Mouse (Mus musculus) midbrain, postnatal 0 days (tissue): Measurements from ENCODE around the gene Cep55. TPM values are rescaled to one million over a fixed set of nuclear protein-coding genes. Genes with fewer than 3 reads are reported as not detected.
A peak's percentile ranks its signal among the peaks of the same experiment; 100 is the strongest.

Source experiments
- ATAC-seq: fragments of 200-750 bp; cut with Nextera tagmentation; 2 replicates; pipeline ENCODE4 v1.8.0; 2017; ENCODE audit warnings: moderate number of reproducible peaks, mild to moderate bottlenecking, moderate TSS enrichment, moderate library complexity; ENCODE audit not compliant: low FRiP score
- DNase-seq: peaks from one replicate; pipeline ENCODE4 v3.0.0-alpha.2; 2015; ENCODE audit warnings: low spot score
- H3K27ac ChIP-seq: fragments of 300-500 bp; sonication (generic); 2 replicates; pipeline ENCODE4 v1.5.1; 2014; ENCODE audit warnings: low read depth, mild to moderate bottlenecking, low read length, mixed read lengths
- H3K27me3 ChIP-seq: fragments of 300-500 bp; sonication (generic); 2 replicates; pipeline ENCODE4 v1.6.1; 2014; ENCODE audit warnings: low read length, control low read depth, mixed read lengths; ENCODE audit not compliant: insufficient read depth
- H3K36me3 ChIP-seq: fragments of 300-500 bp; sonication (generic); 2 replicates; pipeline ENCODE4 v1.6.1; 2014; ENCODE audit warnings: low read length, control low read depth, mixed read lengths; ENCODE audit not compliant: insufficient read depth
- H3K4me1 ChIP-seq: fragments of 300-500 bp; sonication (generic); 2 replicates; pipeline ENCODE4 v1.6.1; 2014; ENCODE audit warnings: mild to moderate bottlenecking, control low read depth, antibody characterized with exemption, low read length, mixed read lengths; ENCODE audit not compliant: insufficient read depth
- H3K4me2 ChIP-seq: fragments of 300-500 bp; sonication (generic); 2 replicates; pipeline ENCODE4 v1.6.1; 2014; ENCODE audit warnings: low read depth, mild to moderate bottlenecking, low read length, mixed read lengths; ENCODE audit not compliant: poor library complexity, severe bottlenecking
- H3K4me3 ChIP-seq: fragments of 300-500 bp; sonication (generic); 2 replicates; pipeline ENCODE4 v1.5.1; 2014; ENCODE audit warnings: low read depth, mild to moderate bottlenecking, low read length, moderate library complexity
- H3K9ac ChIP-seq: fragments of 300-500 bp; sonication (generic); replicated peaks from 2 replicates; pipeline ENCODE4 v1.6.1; 2014; ENCODE audit warnings: mild to moderate bottlenecking, low read length, moderate library complexity, mixed read lengths; ENCODE audit not compliant: poor library complexity, severe bottlenecking
- H3K9me3 ChIP-seq: fragments of 300-500 bp; sonication (generic); 2 replicates; pipeline ENCODE4 v1.6.1; 2016; ENCODE audit warnings: low read length, control low read depth
- CTCF ChIP-seq: IDR thresholded peaks from 2 replicates; pipeline ENCODE4 v1.5.1; 2016; ENCODE audit warnings: antibody characterized with exemption, mild to moderate bottlenecking
- WGBS: fragments of 180-500 bp; shearing (Covaris S2); extraction: QIAGEN DNeasy Blood & Tissue Kit; methylation state at CpG from one replicate; pipeline ENCODE4 v1.1.7; 2014; 5-methylcytosine and 5-hydroxymethylcytosine counted together
- polyA plus RNA-seq: library from polyadenylated mRNA; unstranded; fragments of >200 nt; fragmentation: Nextera tagmentation; extraction: Ambion mirVana; gene quantifications from 2 replicates; pipeline ENCODE4 v1.2.1, GENCODE M21; 2015
- total RNA-seq: library from RNA; depleted of rRNA; stranded (reverse); fragments of >200 nt; gene quantifications from 2 replicates; pipeline ENCODE4 v1.2.3, GENCODE M21; 2014

The Cep55 gene
- total and polyA plus RNA-seq, 2 experiments from 2014 or later = 0.88 to 1.3 TPM

GRCm38 (mm10) chr19:38096858-38097758, 42.3 kb downstream of the Cep55 start, which contains the start of gene Ffar4:
Gene Ffar4, plus strand, starts transcription at chr19:38097071.
- H3K4me3 ChIP-seq = peak within 1 kb of the TSS; percentile 38
- H3K27ac ChIP-seq = no peak within 1 kb of the TSS
- no peaks in the 10 kb centered on the region for H3K9me3 ChIP-seq
- peaks cover 34% of the 10 kb centered on the region for H3K27me3 ChIP-seq
- no peaks in the 10 kb centered on the region for H3K4me1 ChIP-seq
- H3K36me3 ChIP-seq = no peaks in the 10 kb centered on the region
- no peak for TF ChIP-seq CTCF
- DNase-seq = peak; percentile 9
- H3K9ac ChIP-seq = peak within 1 kb of the TSS; percentile 33
- H3K4me2 ChIP-seq = peak within 1 kb of the TSS; percentile 69
- ATAC-seq = peak; percentile 56
- WGBS = under 1% methylated on average over 77 of the region's 77 CpGs

GRCm38 (mm10) chr19:38107871-38108270, 53.1 kb downstream of the Cep55 start:
- Histone ChIP-seq H3K4me2 (no peak overlapping the region), H3K27me3 (no peaks in the 10 kb centered on the region), H3K9me3 (no peaks in the 10 kb centered on the region), H3K4me3 (no peak overlapping the region), H3K27ac (no peak overlapping the region), H3K4me1 (no peaks in the 10 kb centered on the region), H3K9ac (no peak overlapping the region), H3K36me3 (no peaks in the 10 kb centered on the region)
- 93% methylated on average over 4 of the region's 4 CpGs for WGBS
- TF ChIP-seq CTCF = no peak
- ATAC-seq (no peak), DNase-seq (no peak)

- H3K9me3 ChIP-seq = no peaks in the 10 kb centered on the region
- ATAC-seq = no peak
- no peak overlapping the region for H3K4me2 ChIP-seq
- no peak for DNase-seq
- no peak overlapping the region for H3K9ac ChIP-seq
- no peaks in the 10 kb centered on the region for H3K27me3 ChIP-seq
- no peak for TF ChIP-seq CTCF
- H3K27ac ChIP-seq = no peak overlapping the region
- no peaks in the 10 kb centered on the region for H3K4me1 ChIP-seq
- H3K36me3 ChIP-seq = no peaks in the 10 kb centered on the region
- WGBS = 92% methylated on average over 15 of the region's 15 CpGs
- no peak overlapping the region for H3K4me3 ChIP-seq
Observed at GRCm38 (mm10) chr19:38109506-38110242, 54.9 kb downstream of the Cep55 start.

GRCm38 (mm10) chr19:38111056-38111455, 56.2 kb downstream of the Cep55 start:
- DNase-seq = no peak
- H3K9me3 ChIP-seq = no peaks in the 10 kb centered on the region
- no peaks in the 10 kb centered on the region for H3K4me1 ChIP-seq
- ATAC-seq = no peak
- no peaks in the 10 kb centered on the region for H3K27me3 ChIP-seq
- 78% methylated on average over 8 of the region's 8 CpGs for WGBS
- no peaks in the 10 kb centered on the region for H3K36me3 ChIP-seq
- H3K4me3 ChIP-seq = no peak overlapping the region
- no peak overlapping the region for H3K9ac ChIP-seq
- H3K27ac ChIP-seq = no peak overlapping the region
- H3K4me2 ChIP-seq = no peak overlapping the region
- no peak for TF ChIP-seq CTCF

GRCm38 (mm10) chr19:38112575-38112974, 57.8 kb downstream of the Cep55 start:
- Histone ChIP-seq H3K27me3 (no peaks in the 10 kb centered on the region), H3K27ac (no peak overlapping the region), H3K9me3 (no peaks in the 10 kb centered on the region), H3K9ac (no peak overlapping the region), H3K4me1 (no peaks in the 10 kb centered on the region), H3K36me3 (no peaks in the 10 kb centered on the region), H3K4me3 (no peak overlapping the region), H3K4me2 (no peak overlapping the region)
- 56% methylated on average over 4 of the region's 4 CpGs for WGBS
- no peak for DNase-seq
- no peak for TF ChIP-seq CTCF
- ATAC-seq = no peak
